Mouse (Mus musculus) embryonic fibroblast, embryonic 13.5 days (primary cell): ENCODE data around the gene 1810013L24Rik. TPM values are rescaled to one million over a fixed set of nuclear protein-coding genes. Genes with fewer than 3 reads are reported as not detected.
A peak's percentile ranks its signal among the peaks of the same experiment; 100 is the strongest.

Source experiments
- H3K27ac ChIP-seq: 2 replicates; pipeline ENCODE4 v1.5.1; 2012; ENCODE audit warnings: low read length, control low read depth, inconsistent platforms; ENCODE audit not compliant: insufficient read depth
- H3K4me1 ChIP-seq: 2 replicates; pipeline ENCODE4 v1.6.1; 2011; ENCODE audit warnings: low read length; ENCODE audit not compliant: control insufficient read depth, insufficient read depth
- H3K4me3 ChIP-seq: 2 replicates; pipeline ENCODE4 v1.5.1; 2011; ENCODE audit warnings: mild to moderate bottlenecking, control low read depth, low read length; ENCODE audit not compliant: insufficient read depth
- CTCF ChIP-seq: IDR thresholded peaks from 2 replicates; pipeline ENCODE4 v1.5.1; 2011; ENCODE audit warnings: mild to moderate bottlenecking, control low read depth, low read length, moderate library complexity, borderline replicate concordance; ENCODE audit not compliant: insufficient read depth
- POLR2A ChIP-seq: IDR thresholded peaks from 2 replicates; pipeline ENCODE4 v1.6.1; 2011; ENCODE audit warnings: low read depth, mild to moderate bottlenecking, control low read depth, low read length, moderate library complexity
- polyA plus RNA-seq: library from polyadenylated mRNA; stranded (reverse); fragments of >200 nt; gene quantifications from 2 replicates; pipeline ENCODE4 v1.2.4, GENCODE M21; 2011; ENCODE audit warnings: low read depth; ENCODE audit not compliant: missing spikeins, insufficient read length

Gene 1810013L24Rik
- 90.7 and 102 TPM in 2 replicates for polyA plus RNA-seq

DNA sequence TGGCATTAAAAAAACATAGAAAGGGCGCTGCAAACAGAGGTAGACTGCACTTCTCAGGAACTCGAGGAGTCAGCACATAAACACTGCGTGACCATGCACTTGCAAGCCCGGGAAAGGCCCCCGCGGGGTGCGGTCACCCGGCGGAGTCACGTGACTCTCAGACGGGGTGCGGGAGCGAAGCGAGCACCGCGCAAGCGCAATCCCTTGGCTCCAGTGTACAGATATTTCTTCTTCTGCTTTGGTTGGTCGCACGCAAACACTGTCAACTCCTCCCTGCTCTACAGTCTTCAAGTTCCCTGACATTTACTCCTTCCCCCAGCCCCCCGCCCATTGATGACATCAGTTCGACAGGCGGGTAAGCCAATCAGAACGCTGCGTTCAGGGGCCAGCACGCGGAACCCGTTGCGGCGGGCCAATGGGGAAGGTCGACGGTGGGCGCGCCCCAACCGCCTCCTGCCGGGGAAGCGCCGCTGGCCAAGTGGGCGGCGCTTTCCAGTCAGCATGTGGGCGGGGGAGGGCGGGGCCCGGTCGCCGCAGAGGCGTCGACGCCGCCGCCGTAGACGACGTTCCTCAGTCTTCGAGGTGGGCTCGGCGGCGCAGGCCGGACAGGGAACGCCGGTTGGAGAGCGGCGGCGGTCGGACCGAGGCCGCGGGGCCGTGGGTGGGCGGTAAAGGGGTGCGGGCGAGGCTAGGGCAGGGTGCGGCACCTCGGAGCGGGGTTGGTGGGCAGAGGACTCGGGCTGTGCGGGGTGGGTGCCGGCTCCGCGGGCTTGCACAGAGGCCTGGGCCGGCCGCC is at the start of gene 1810013L24Rik:
Gene 1810013L24Rik (plus strand): TSS at position 537 of the 796 bp plus-strand sequence.
- TF ChIP-seq CTCF (no peak), POLR2A (peak; percentile 97)
- peak within 1 kb of the TSS; percentile 84 for H3K4me3 ChIP-seq

DNA sequence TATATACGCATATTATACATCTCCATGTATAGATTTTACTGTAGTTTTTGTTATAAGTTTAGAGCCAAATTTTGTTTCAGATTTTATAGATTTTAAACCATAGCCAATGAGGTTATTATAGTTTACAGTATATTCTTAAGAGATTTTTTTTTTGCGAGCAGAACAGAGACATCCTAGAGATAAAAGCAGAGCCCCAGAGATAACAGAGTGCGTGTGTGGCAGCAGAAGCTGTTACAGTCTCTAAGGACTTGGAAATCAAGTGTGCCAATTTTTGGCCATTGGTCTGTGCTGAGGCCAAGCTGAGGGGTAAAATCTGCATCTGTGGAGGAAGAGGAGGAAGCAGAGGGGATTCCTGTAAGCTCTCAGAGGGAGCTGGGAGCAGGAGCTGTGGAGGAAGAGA is 49.7 kb upstream of the 1810013L24Rik start:
- TF ChIP-seq CTCF (no peak), POLR2A (no peak)
- Histone ChIP-seq H3K4me3 (no peak overlapping the region), H3K4me1 (no peaks in the 10 kb centered on the region; the same call in 1 of the 2 replicates), H3K27ac (no peak overlapping the region)

More for the DNA sequence above, at the start of gene 1810013L24Rik:
- Histone ChIP-seq H3K4me1 (peaks cover 2% of the 10 kb centered on the region; the same call in 1 of the 2 replicates), H3K27ac (peak within 1 kb of the TSS; percentile 95)

DNA sequence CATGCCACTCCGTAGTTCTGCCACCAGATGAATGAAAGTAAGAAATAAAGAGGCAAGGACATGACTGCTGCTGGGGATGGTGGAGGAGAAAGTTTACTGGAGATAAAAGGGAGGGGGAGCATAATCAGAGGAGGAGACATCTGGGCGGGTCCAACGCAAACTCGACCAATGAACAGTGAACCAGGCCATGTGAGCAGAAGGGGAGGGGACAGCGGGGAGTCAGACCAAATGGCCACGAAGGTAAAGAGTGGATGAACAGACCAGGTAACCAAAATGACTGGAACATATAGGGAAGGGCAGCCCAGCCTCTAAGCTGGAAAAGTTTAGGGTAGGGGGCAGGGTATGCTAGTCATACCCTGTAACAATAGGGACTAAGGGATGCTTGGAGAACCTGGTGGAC is 48.7 kb upstream of the 1810013L24Rik start:
- TF ChIP-seq CTCF, result no peak
- no peak for TF ChIP-seq POLR2A
- Histone ChIP-seq H3K4me1 (no peaks in the 10 kb centered on the region; the same call in 1 of the 2 replicates), H3K4me3 (no peak overlapping the region), H3K27ac (no peak overlapping the region)

DNA sequence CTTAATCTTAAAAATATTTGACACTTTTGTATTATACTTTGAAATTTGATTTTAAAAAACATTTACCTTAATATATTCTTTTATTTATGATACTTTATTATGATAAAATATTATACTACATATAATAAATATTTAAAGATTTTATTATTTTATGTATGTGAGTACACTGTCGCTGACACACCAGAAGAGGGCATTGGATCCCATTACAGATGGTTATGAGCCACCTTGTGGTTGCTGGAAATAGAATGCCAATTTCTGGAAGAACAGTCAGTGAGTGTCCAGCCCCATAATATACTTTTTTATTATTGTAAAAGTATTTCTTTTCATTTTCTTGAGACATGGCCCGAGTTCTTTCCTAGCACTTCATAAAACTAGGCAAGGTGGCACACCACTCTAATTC is 48.2 kb upstream of the 1810013L24Rik start:
- TF ChIP-seq POLR2A, result no peak
- no peak for TF ChIP-seq CTCF
- Histone ChIP-seq H3K4me1 (no peaks in the 10 kb centered on the region; the same call in 1 of the 2 replicates), H3K27ac (no peak overlapping the region), H3K4me3 (no peak overlapping the region)

DNA sequence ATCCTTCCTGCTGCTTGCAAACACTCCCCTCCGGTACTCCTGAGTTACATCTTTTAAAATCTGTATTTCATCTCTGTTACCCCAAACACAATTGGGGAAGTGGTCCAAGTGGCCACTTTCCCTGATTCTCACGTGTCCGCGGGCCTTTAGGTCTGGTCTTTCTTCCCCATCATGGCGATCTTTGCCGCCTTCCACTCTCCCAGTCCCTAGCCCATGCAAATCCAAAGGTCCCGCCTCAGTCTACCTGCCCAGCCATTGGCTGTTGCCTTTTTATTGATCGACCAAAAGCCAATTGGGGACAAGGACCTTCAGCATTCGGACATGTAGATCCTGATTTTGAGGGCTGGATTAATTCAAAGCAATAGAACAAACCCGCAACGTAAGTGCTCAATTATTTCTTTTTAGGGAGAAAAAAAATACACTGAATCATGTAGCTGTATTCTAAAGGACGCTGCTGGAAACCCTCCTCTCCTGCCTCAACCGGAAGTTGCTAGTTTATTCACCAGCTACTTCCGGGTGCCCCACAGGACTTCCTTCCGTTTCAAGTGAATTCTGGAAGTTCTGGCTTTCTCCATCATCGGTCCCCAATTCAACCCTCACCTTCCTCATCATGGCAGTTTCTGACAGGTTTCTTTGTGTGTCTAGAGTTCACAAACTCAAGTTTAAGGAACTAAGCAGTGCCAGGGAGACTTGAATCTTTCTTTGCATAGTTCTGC is 46.5 kb upstream of the 1810013L24Rik start:
- Histone ChIP-seq H3K27ac (no peak overlapping the region), H3K4me1 (no peaks in the 10 kb centered on the region), H3K4me3 (no peak overlapping the region)
- TF ChIP-seq CTCF (no peak), POLR2A (no peak)

DNA sequence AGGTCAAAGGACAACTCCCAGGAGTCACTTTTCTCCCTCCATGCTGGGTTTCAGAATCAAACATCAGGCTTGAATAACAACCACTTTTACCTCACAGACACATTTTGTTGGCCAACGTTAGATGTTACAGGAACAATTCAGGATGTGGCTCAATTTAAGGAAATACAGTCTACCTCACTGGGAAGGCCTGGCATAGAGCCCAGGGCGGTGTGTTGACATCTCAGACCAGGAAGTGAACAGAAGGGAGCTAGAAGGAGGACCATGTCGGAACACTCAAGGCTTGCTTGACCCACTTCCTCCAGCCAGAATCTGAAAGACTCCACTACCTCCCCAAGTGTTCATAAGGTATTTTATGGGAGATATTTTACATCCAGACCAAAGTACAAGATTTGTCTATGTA is 45.1 kb upstream of the 1810013L24Rik start:
- H3K4me1 ChIP-seq, result no peaks in the 10 kb centered on the region
- no peak overlapping the region for H3K4me3 ChIP-seq
- no peak for TF ChIP-seq POLR2A
- H3K27ac ChIP-seq, result no peak overlapping the region

DNA sequence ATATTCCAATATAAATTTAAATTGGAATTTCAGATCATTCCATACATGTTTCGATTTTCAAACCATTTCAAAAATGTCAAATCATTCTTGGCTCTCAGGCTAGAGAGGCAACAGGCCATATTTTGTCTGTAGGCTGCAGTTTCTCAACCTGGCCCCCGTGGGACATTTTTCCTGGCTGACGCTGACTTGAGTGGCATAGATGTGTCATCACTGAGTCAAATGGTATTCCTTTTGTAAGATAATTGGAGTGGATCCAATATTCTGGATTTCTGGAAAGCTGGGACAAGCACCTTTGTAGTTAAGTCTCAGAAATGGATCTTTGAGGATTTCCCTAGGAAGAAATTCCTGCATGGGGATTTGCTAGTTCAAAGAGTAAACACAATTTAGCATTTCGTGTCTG is 39.0 kb upstream of the 1810013L24Rik start:
- Histone ChIP-seq H3K4me1 (no peaks in the 10 kb centered on the region), H3K4me3 (no peak overlapping the region), H3K27ac (peak overlapping the region; percentile 61; the same call in 1 of the 2 replicates)
- no peak for TF ChIP-seq CTCF
- no peak for TF ChIP-seq POLR2A

DNA sequence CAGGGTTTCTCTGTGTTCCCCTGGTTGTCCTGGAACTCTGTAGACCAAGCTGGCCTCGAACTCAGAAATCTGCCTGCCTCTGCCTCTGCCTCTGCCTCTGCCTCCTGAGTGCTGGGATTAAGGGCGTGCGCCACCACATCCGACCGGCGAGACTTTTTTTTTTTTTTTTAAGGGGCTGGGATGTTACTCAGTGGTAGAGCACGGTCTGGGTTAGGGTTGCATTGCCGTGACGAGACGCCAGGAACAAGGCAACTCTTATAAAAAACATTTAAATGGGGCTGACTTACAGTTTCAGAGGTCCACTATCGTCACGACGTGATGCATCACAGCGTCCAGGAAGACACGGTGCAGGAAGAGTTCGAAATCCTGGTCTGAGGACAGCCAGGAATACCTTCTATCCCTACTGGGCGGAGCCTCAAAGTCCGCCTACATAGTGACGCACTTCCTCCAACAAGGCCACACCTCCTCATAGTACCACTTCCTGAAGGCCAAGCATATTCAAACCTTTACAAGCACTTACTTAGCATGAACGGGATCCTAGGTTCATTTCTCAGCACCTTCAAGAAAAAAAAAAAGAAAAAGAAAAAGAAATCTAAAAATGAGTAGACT is 37.8 kb upstream of the 1810013L24Rik start, which contains the start of gene Usp7:
Gene Usp7 (minus strand): TSS at position 360 of the 609 bp plus-strand sequence.
- TF ChIP-seq CTCF (no peak), POLR2A (no peak)
- Histone ChIP-seq H3K4me3 (no peak within 1 kb of the TSS), H3K4me1 (peaks cover 3% of the 10 kb centered on the region; the same call in 1 of the 2 replicates), H3K27ac (peak within 1 kb of the TSS; percentile 61; the same call in 1 of the 2 replicates)

DNA sequence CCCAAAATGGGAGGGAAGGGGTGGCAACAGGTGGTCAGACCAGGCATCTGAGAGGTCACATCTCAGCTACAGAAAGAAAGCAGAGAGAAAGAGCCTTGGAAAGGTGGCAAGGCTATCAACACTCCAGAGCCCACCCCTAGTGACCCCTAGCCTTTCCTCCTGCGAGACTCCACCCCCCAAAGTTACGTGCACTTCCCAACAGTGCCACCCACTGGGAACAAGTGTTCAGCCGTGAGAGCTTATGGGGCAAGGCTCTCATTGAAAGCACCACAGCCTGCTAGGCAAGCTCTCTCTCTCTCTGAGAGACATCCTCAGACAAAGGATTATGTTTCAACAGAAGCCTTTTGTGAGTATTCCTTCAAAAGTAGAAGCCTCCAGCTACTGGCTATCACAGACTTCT is 34.9 kb upstream of the 1810013L24Rik start:
- Histone ChIP-seq H3K27ac (no peak overlapping the region), H3K4me3 (no peak overlapping the region), H3K4me1 (peaks cover 3% of the 10 kb centered on the region; the same call in 1 of the 2 replicates)
- TF ChIP-seq POLR2A, result no peak
- no peak for TF ChIP-seq CTCF
